Mouse (Mus musculus): ENCODE results near the gene Apbb1ip.

DNA sequence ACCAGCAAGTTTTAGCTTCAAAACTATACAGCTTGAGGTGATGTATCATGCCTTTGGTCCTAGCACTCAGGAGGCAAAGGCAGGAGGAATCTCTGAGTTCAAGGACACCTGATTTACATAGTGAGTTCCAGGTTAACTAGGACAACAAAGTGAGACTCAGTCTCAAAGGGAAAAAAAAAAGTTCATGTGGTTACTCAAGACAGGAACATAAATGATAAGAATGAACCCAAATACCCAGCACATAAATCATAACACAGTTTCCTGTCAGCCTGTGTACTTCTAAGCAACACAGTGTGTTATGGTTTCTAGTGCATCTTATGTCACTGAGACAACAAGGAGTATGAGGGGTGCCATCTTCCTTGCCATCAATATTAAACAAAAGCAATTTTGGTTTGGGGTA, 22.6 kb downstream of the Apbb1ip start:
- no peak for TF ChIP-seq CTCF (conservative IDR thresholded peaks at IDR 0.05; ENCODE audit: low read length)
- TF ChIP-seq NANOG (IDR thresholded peaks at IDR 0.05; ENCODE audit: borderline replicate concordance, low read length): no peak
- no peak for TF ChIP-seq POU5F1 (IDR thresholded peaks at IDR 0.05; ENCODE audit: borderline replicate concordance, low read length)
